Mouse (Mus musculus) adrenal gland, adult 10 weeks (tissue): ENCODE results near the gene Gm20509. TPM values are rescaled to one million over a fixed set of nuclear protein-coding genes. Genes with fewer than 3 reads are reported as not detected.

Experiments used
- polyA plus RNA-seq: library from polyadenylated mRNA; stranded (reverse); fragments of 350-450 nt; fragmentation: Illumina TruSeq; extraction: RNeasy Lipid Tissue Mini Kit (QIAGEN cat#74804); gene quantifications from one replicate; pipeline ENCODE4 v1.2.3, GENCODE M21; 2014; ENCODE audit warnings: low read depth, low replicate concordance

Gm20509 gene
- not detected for polyA plus RNA-seq

DNA sequence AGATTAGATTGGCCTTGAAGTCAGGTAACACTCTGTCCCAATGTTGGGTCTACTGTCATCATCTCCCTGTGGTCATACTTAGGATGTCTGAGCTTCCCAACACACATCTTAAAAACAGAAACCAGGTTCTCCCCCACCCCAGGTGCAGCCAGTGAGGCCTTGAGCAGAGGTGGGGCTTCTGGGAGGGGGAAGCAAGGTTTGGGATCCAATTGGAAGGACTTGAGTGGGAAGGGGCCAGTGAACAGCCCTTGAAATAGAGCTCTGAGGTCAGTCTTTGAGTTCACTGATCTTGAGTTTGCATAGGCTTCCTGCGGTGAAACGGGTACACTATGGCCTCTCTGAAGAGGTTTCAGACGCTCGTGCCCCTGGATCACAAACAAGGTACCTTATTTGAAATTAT lies at the start of gene Gm20509:
Gene Gm20509 (plus strand): TSS at position 290 of the 400 bp plus-strand sequence.

DNA sequence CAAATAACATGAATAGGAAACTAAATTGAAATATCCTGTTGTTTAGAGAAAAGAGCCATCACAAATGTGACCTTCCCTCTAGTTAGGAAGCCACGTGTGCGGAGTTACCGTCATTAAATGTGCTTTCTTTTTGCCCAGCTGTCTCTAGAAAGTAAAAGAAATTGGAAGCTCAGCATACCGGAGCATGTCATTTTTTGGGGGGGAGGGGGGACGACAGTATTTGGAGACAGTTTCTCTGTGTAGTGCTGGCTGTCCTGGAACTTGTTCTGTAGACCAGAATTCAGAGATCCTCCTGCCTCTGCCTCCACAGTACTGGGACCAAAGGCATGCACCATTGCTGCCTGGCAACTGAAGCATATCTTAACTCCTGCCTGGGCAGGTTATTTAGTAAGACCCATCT lies 734 bp upstream of the Gm20509 start, which contains the start of gene Khdc3:
Gene Khdc3 (plus strand): TSS at position 301 of the 400 bp plus-strand sequence.

DNA sequence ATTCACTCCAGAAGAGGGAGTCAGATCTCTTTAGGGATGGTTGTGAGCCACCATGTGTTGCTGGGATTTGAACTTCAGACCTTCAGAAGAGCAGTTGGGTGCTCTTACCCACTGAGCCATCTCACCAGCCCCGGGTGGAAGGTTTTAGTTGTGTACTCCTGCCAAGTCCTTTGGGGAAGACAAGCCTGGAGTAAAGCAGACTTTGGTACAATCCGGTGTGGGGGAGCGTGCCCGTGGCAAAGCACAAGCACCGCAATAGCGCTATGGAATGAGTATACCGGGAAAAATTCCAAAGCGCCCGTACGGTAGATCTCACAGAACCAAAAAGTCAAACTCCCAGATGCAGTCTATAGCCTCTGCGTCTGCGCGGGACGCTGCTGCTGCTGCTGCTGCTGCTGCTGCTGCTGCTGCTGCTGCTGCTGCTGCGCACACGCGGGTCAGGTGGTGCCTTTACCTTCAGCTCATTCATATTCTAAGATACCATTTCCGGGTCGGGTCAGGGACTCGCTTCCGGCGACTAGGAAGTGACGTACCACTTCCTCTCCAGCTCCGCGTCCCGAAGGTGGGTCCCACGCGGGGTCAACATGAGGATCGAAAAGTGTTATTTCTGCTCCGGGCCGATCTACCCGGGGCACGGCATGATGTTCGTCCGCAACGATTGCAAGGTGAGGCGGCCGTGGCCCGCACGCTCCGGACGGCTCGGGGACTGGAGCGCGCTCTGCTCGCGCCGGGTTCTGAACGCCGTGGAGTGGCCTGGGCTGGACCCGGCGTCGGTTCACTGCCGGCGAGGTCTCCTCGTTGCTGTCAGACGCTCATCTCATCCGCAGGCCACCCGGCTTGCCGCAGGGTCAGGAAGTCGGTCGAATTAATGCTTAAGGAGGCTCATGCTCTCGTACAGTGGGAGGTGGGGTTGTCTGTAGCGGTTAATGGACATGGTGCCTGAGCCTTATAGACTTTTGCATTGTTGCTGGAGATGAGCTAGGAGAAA lies 10.9 kb downstream of the Gm20509 start, which contains the start of gene Rsl24d1:
Gene Rsl24d1 (plus strand): TSS at position 508 of the 988 bp plus-strand sequence.

Other genes with a start within 250 kb of the Gm20509 start
- 11.5 TPM for gene Pygo1, start 176.8 kb upstream of the Gm20509 start, polyA plus RNA-seq
- 4.0 TPM for gene Dyx1c1, start 143.7 kb upstream of the Gm20509 start, polyA plus RNA-seq
- 1.0 TPM for gene Gm44503, start 143.6 kb upstream of the Gm20509 start, polyA plus RNA-seq
- 20.4 TPM for gene Ccpg1os, start 117.1 kb upstream of the Gm20509 start, polyA plus RNA-seq
- 313 TPM for gene Ccpg1, start 117.0 kb upstream of the Gm20509 start, polyA plus RNA-seq
- gene Pigb, start 62.1 kb upstream of the Gm20509 start, polyA plus RNA-seq, result 14.2 TPM
- gene Rab27a, start 57.6 kb upstream of the Gm20509 start, polyA plus RNA-seq, result 39.6 TPM
- not detected for gene Khdc3, start 634 bp upstream of the Gm20509 start, polyA plus RNA-seq
- gene Rsl24d1, start 11.0 kb downstream of the Gm20509 start, polyA plus RNA-seq, result 82.2 TPM